Mouse (Mus musculus): ENCODE measurements around the gene Abhd6. TPM values are rescaled to one million over a fixed set of nuclear protein-coding genes. Genes with fewer than 3 reads are reported as not detected.

The Abhd6 gene
- polyA plus RNA-seq, 1 experiment from 2014 or later: 17.8 TPM

DNA sequence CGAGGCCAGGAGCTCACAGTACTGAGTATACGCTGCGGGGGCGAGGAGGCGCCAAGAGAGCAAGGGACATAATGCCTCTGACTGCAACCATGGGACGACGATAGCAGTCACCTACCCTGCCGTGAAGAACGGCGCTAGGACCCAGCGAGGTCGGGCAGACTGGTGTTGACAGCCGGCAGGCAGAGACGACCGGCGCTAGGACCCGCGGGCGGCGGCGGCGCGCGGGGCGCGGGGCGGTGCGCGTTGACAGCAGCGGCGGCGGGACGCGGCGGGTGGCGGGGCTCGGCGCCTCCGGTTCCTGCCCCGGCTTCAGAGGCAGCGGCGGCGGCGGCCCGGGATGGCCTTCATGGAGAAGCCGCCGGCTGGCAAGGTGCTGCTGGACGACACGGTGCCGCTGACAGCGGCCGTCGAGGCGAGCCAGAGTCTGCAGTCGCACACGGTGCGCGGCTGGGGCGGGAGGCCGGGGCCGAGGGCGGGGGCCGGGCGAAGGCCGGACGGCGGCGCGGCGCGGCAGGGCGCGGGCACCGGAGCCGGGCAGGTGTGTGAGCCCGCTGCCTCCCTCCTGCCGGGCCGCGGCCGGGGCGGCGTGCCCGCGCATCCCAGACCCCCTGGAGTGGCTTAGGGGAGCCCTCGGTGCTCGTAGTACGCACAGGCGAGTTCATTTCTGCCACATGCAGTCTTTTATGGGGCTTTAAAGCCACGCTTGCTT, 95.4 kb downstream of the Abhd6 start, which contains the start of gene Pxk:
TSS of gene Pxk (plus strand) at position 234 of the 709 bp plus-strand sequence.
- H3K9ac ChIP-seq (replicated peaks): peak within 1 kb of the TSS; percentile 69
- peak within 1 kb of the TSS; percentile 86 for H3K4me3 ChIP-seq (replicated peaks)
- H3K27ac ChIP-seq: peak within 1 kb of the TSS; percentile 69
- no peaks in the 10 kb centered on the region for H3K27me3 ChIP-seq
- H3K36me3 ChIP-seq: no peaks in the 10 kb centered on the region
- H3K4me1 ChIP-seq (replicated peaks): peaks cover 8% of the 10 kb centered on the region
- peak within 1 kb of the TSS; percentile 65 for H3K4me2 ChIP-seq
- H3K9me3 ChIP-seq: no peaks in the 10 kb centered on the region
- 1% methylated on average over 88 of the region's 89 CpGs for WGBS
- ATAC-seq (ENCODE audit: insufficient number of reproducible peaks, insufficient read depth, low FRiP score, low TSS enrichment, low read depth): peak; percentile 92

- 2% methylated on average over 5 of the region's 5 CpGs for WGBS
- Histone ChIP-seq H3K9ac (replicated peaks) (peak overlapping the region; percentile 69), H3K36me3 (no peaks in the 10 kb centered on the region), H3K4me2 (peak overlapping the region; percentile 65), H3K4me3 (replicated peaks) (peak overlapping the region; percentile 86), H3K9me3 (no peaks in the 10 kb centered on the region), H3K27me3 (no peaks in the 10 kb centered on the region), H3K4me1 (replicated peaks) (peaks cover 8% of the 10 kb centered on the region), H3K27ac (peak overlapping the region; percentile 69)
- ATAC-seq (ENCODE audit: insufficient number of reproducible peaks, insufficient read depth, low FRiP score, low TSS enrichment, low read depth): peak; percentile 8; the same call in 1 of the 2 replicates
These were observed 95.9 kb downstream of the Abhd6 start for GRCm38 (mm10) chr14:8098687-8098995.

DNA sequence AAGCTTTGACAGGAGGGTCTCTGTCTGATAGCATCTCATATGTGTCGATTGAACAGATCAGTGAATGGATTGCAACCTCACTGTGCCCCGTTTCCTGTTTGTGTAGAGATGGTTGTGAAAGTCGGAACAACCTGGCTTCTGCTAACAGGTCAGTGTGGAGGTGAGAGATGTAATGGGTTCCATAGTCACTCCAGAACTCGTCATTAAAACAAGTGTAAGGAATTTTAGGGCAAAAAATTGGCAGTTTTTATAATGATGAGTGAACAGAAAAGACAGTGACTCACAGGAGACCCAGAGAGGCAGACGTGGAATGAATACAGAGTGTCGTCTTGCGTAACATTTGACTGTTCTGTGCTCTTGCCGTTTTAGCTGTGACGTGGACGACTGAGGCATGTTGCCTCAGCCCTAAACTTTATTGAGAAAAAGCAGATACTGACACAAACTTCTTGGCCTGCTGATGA, 96.9 kb downstream of the Abhd6 start:
- 65% methylated on average over 10 of the region's 10 CpGs for WGBS
- H3K4me2 ChIP-seq: peak overlapping the region; percentile 65; the same call in 1 of the 2 replicates
- H3K9me3 ChIP-seq: no peaks in the 10 kb centered on the region
- H3K4me1 ChIP-seq (replicated peaks): peaks cover 8% of the 10 kb centered on the region
- ATAC-seq (ENCODE audit: insufficient number of reproducible peaks, insufficient read depth, low FRiP score, low TSS enrichment, low read depth): no peak
- H3K27ac ChIP-seq: no peak overlapping the region
- H3K4me3 ChIP-seq (replicated peaks): no peak overlapping the region
- H3K36me3 ChIP-seq: no peaks in the 10 kb centered on the region
- no peak overlapping the region for H3K9ac ChIP-seq (replicated peaks)
- H3K27me3 ChIP-seq: no peaks in the 10 kb centered on the region

GRCm38 (mm10) chr14:8101886-8102285, 99.2 kb downstream of the Abhd6 start:
- no peaks in the 10 kb centered on the region for H3K9me3 ChIP-seq
- H3K9ac ChIP-seq (replicated peaks): no peak overlapping the region
- no peak for ATAC-seq (ENCODE audit: insufficient number of reproducible peaks, insufficient read depth, low FRiP score, low TSS enrichment, low read depth)
- H3K4me1 ChIP-seq (replicated peaks): peaks cover 8% of the 10 kb centered on the region
- no peaks in the 10 kb centered on the region for H3K36me3 ChIP-seq
- H3K27ac ChIP-seq: no peak overlapping the region
- 92% methylated on average over 8 of the region's 8 CpGs for WGBS
- H3K4me2 ChIP-seq: no peak overlapping the region
- no peak overlapping the region for H3K4me3 ChIP-seq (replicated peaks)
- no peaks in the 10 kb centered on the region for H3K27me3 ChIP-seq

GRCm38 (mm10) chr14:8102676-8103075, 100.0 kb downstream of the Abhd6 start:
- H3K9me3 ChIP-seq: no peaks in the 10 kb centered on the region
- H3K27ac ChIP-seq: no peak overlapping the region
- peaks cover 7% of the 10 kb centered on the region for H3K4me1 ChIP-seq (replicated peaks)
- H3K4me3 ChIP-seq (replicated peaks): no peak overlapping the region
- H3K36me3 ChIP-seq: 0 out of 2 replicates have a peak, but pooled peaks cover 4% of the 10 kb centered on the region
- ATAC-seq (ENCODE audit: insufficient number of reproducible peaks, insufficient read depth, low FRiP score, low TSS enrichment, low read depth): no peak
- H3K9ac ChIP-seq (replicated peaks): no peak overlapping the region
- H3K4me2 ChIP-seq: no peak overlapping the region
- H3K27me3 ChIP-seq: no peaks in the 10 kb centered on the region
- 90% methylated on average over 12 of the region's 12 CpGs for whole genome bisulfite sequencing

Other genes starting within 250 kb of the Abhd6 start
- not detected in 2 replicates for gene Gm26661, start 211.3 kb upstream of the Abhd6 start, polyA plus RNA-seq (2016; fragmentation: Nextera tagmentation; extraction: Ambion mirVana)
- 56.7 and 61.9 TPM in 2 replicates for gene Flnb, start 184.9 kb upstream of the Abhd6 start, polyA plus RNA-seq (2016; fragmentation: Nextera tagmentation; extraction: Ambion mirVana)
- gene Gm45521, start 45.6 kb upstream of the Abhd6 start, polyA plus RNA-seq (2016; fragmentation: Nextera tagmentation; extraction: Ambion mirVana): not detected in 2 replicates
- not detected in 2 replicates for gene Dnase1l3, start 8.3 kb upstream of the Abhd6 start, polyA plus RNA-seq (2016; fragmentation: Nextera tagmentation; extraction: Ambion mirVana)
- gene Rpp14, start 77.5 kb downstream of the Abhd6 start, polyA plus RNA-seq (2016; fragmentation: Nextera tagmentation; extraction: Ambion mirVana): 50.1 and 51.2 TPM in 2 replicates
- gene Pxk, start 95.3 kb downstream of the Abhd6 start, polyA plus RNA-seq (2016; fragmentation: Nextera tagmentation; extraction: Ambion mirVana): 22.8 and 23.0 TPM in 2 replicates
- 200 TPM in 2 replicates for gene Pdhb, start 170.1 kb downstream of the Abhd6 start, polyA plus RNA-seq (2016; fragmentation: Nextera tagmentation; extraction: Ambion mirVana)
- 16.1 and 21.7 TPM in 2 replicates for gene Kctd6, start 211.2 kb downstream of the Abhd6 start, polyA plus RNA-seq (2016; fragmentation: Nextera tagmentation; extraction: Ambion mirVana)

Measured in limb, embryonic 12.5 days (tissue).